Mouse (Mus musculus) ES-Bruce4 (cell line): ENCODE measurements around the gene Slamf6.

ENCODE experiments used
- CTCF ChIP-seq: IDR thresholded peaks from one replicate; pipeline ENCODE4 v1.8.1; 2011; ENCODE audit warnings: low read depth, low read length
- EP300 ChIP-seq: IDR thresholded peaks from 2 replicates; pipeline ENCODE4 v1.6.1; 2011; ENCODE audit warnings: low read depth, low read length; ENCODE audit not compliant: insufficient read depth
- POLR2A ChIP-seq: IDR thresholded peaks from one replicate; pipeline ENCODE4 v1.8.1; 2011; ENCODE audit warnings: low read length; ENCODE audit not compliant: insufficient read depth

GRCm38 (mm10) chr1:171976826-171977539, 59.7 kb downstream of the Slamf6 start:
- TF ChIP-seq CTCF (no peak), EP300 (no peak), POLR2A (no peak)
